Mouse (Mus musculus) E14TG2a.4 (cell line): ENCODE results near the gene Nhlh2.

Experiments used
- H3K27me3 ChIP-seq: 2 replicates; pipeline ENCODE4 v1.6.1; 2014; ENCODE audit warnings: low read length, control low read depth; ENCODE audit not compliant: insufficient read depth
- H3K36me3 ChIP-seq: 2 replicates; pipeline ENCODE4 v1.6.1; 2014; ENCODE audit warnings: low read length, control low read depth; ENCODE audit not compliant: insufficient read depth
- H3K4me1 ChIP-seq: replicated peaks from 2 replicates; pipeline ENCODE4 v1.6.1; 2014; ENCODE audit warnings: low read depth, low read length, control low read depth
- H3K4me3 ChIP-seq: replicated peaks from 2 replicates; pipeline ENCODE4 v1.5.1; 2014; ENCODE audit warnings: mild to moderate bottlenecking, low read length
- H3K9me3 ChIP-seq: 2 replicates; pipeline ENCODE4 v1.6.1; 2014; ENCODE audit warnings: low read length, control low read depth
- CTCF ChIP-seq: conservative IDR thresholded peaks from 2 replicates; pipeline ENCODE4 v1.5.1; 2014; ENCODE audit warnings: low read length
- NANOG ChIP-seq: IDR thresholded peaks from 2 replicates; pipeline ENCODE4 v1.6.1; 2014; ENCODE audit warnings: borderline replicate concordance, low read length, mixed read lengths
- POU5F1 ChIP-seq: IDR thresholded peaks from 2 replicates; pipeline ENCODE4 v1.6.1; 2014; ENCODE audit warnings: low read length, borderline replicate concordance

The Nhlh2 gene

DNA sequence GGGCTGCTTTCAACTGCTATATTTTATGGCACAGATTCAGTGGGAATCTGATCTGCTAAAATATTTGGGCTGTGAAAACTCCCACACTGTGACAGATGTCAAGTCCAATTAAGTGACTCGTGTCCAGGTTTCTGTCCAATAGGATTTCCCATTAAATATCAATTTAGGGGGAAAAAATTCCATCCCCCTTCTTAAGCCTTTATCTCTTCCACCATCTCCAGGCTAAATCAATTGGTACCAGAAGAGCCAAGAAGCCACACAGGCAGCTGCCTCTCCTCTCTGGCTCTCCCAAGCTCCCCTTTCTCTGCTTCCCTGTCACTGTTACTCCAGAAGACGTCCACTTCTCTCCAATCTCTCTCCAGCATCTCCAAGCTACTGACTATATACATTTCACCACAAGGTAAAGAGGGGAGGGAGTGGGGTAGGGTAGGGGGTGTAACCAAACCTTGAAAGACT is at the start of gene Nhlh2:
Nhlh2 (plus strand) TSS at position 151 of the 456 bp plus-strand sequence.
- Histone ChIP-seq H3K9me3 (no peaks in the 10 kb centered on the region), H3K4me1 (peaks cover 22% of the 10 kb centered on the region), H3K36me3 (no peaks in the 10 kb centered on the region), H3K4me3 (no peak within 1 kb of the TSS), H3K27me3 (peaks cover 51% of the 10 kb centered on the region)
- TF ChIP-seq NANOG = no peak
- TF ChIP-seq CTCF = no peak
- no peak for TF ChIP-seq POU5F1

DNA sequence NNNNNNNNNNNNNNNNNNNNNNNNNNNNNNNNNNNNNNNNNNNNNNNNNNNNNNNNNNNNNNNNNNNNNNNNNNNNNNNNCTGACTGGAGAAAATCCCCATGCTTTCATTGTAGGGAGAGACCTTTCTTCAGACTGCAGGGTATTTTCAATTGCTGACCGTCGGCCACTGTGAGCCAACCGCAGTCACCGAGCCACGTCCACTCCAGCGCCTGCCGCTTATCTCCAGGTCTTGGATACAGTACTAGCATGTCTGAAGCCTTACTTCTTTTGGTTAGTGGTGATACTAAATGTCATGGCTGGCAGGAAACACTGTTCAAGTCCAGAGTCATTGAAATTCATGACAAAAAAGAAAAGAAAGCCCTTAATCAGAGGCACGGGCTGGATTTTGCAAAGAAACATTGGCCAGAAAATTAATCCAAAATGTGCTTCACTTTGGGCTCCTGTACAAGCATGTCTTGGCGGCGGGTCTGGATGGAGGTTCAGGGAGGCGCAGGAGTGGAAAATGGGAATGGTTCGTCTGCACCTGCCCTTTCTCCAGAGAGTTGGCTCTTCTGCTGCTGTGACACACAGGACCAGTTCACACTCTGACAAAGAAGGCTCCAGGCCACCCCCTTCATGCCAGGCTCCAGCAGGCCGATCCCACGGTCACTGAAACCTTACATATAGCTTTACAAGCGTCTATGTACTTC is 48.6 kb upstream of the Nhlh2 start:
- no peaks in the 10 kb centered on the region for H3K36me3 ChIP-seq
- H3K9me3 ChIP-seq = no peaks in the 10 kb centered on the region
- H3K4me1 ChIP-seq = peaks cover 3% of the 10 kb centered on the region; the same call in 1 of the 2 replicates
- TF ChIP-seq NANOG = no peak
- TF ChIP-seq CTCF = no peak
- no peak for TF ChIP-seq POU5F1
- no peak overlapping the region for H3K4me3 ChIP-seq
- H3K27me3 ChIP-seq = no peaks in the 10 kb centered on the region; the same call in 1 of the 2 replicates

DNA sequence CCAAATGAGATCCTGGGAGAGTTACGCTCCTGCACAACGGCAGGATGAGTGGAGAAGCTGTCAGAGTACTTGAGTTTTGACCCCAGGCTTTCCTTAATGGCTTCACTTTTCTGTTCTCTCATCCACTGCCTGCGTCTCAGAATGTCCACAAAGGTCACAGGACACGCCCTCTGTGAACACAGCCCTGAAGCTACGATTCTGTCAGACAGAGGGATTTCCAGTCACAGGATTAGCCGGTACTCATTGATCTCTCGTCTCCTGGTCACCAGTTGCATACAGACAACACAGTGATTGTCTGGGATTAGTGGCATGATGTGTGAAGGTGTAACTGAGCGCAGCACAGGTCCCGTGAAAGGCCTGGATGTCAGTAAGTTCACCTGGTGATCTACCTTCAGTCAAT is 46.4 kb upstream of the Nhlh2 start:
- no peak for TF ChIP-seq CTCF
- no peak for TF ChIP-seq POU5F1
- TF ChIP-seq NANOG = no peak
- no peak overlapping the region for H3K4me3 ChIP-seq
- H3K9me3 ChIP-seq = no peaks in the 10 kb centered on the region
- H3K36me3 ChIP-seq = no peaks in the 10 kb centered on the region
- no peaks in the 10 kb centered on the region; the same call in 1 of the 2 replicates for H3K27me3 ChIP-seq
- H3K4me1 ChIP-seq = peaks cover 3% of the 10 kb centered on the region; the same call in 1 of the 2 replicates

DNA sequence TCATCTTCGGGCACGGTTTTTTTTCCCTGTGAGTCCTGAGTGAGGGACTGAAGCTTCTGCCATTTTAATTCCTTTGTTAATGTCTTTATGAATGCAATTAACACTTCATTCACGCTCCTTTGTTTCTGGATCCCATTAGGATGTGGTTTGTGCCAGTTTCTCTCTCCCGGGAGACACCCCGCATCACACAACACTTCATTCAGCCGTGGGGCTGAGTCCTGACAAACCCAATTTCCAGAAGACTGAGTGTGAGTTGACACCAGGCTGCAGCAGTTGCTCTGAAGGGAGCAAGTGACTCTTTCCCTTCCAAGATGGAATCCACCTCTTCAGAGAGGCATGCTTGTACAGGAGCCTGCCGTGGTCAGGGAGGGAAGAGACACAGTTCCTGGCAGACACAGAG is 45.5 kb upstream of the Nhlh2 start:
- Histone ChIP-seq H3K36me3 (no peaks in the 10 kb centered on the region), H3K4me3 (no peak overlapping the region), H3K9me3 (no peaks in the 10 kb centered on the region), H3K27me3 (no peaks in the 10 kb centered on the region; the same call in 1 of the 2 replicates), H3K4me1 (no peaks in the 10 kb centered on the region; the same call in 1 of the 2 replicates)
- TF ChIP-seq POU5F1 (no peak), CTCF (no peak)

DNA sequence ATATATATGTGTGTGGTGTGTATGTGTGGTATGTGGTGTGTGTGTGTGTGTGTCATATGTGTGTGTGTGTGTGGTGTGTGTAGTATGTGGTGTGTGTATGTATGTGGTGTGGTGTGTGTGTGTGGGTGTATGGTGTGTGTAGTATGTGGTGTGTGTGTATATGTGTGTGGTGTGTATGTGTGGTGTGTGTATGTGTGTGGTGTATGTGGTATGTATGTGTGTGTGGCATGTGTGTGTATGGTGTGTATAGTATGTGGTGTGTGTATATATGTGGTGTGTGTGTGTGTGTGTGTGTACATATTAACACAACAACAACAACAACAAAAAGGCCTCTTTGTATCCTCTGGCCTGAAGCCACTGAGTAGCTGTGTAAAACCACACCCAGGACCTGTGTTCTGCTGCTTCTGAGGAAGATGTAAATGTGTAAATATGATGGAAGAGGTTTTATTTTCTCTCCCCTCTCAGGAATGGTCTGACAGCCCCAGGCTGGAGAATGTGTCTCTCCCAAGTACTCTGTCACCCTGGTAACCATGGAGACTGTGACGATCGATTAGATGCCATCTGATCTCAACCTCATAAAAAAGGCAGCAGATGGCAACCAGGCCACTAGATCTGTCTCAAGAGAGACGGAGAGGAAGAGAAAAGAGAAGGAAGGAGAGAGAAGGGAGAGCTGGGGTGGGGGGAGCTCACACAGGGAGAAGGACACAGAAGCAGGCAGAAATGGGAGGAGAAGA is 42.9 kb upstream of the Nhlh2 start:
- TF ChIP-seq CTCF (no peak), NANOG (no peak), POU5F1 (no peak)
- Histone ChIP-seq H3K36me3 (no peaks in the 10 kb centered on the region), H3K9me3 (no peaks in the 10 kb centered on the region)

DNA sequence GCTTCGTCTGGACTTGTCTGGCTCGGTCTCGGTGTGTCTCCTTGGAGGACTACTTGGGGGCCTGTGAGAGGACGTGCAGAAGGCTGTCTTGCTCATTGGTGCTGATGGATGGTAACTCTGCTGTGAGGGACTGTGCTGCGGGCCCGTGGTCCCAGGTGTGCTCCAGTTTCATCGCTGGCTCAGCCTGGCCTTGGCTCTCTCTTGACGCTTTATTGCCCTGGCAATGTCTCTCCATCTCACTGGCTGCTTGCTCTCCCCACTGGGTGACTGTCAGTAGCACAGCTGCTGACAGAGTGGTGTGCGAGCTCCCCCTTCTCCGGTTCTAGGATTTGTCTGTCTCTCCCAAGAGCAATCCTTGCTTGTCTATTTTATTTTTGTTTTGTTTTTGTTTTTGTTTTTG is 34.5 kb upstream of the Nhlh2 start:
- no peaks in the 10 kb centered on the region for H3K4me1 ChIP-seq
- no peaks in the 10 kb centered on the region for H3K27me3 ChIP-seq
- H3K4me3 ChIP-seq = no peak overlapping the region
- no peaks in the 10 kb centered on the region for H3K36me3 ChIP-seq
- no peaks in the 10 kb centered on the region for H3K9me3 ChIP-seq
- TF ChIP-seq CTCF = no peak

More for the DNA sequence above, 42.9 kb upstream of the Nhlh2 start:
- Histone ChIP-seq H3K4me1 (no peaks in the 10 kb centered on the region; the same call in 1 of the 2 replicates), H3K27me3 (no peaks in the 10 kb centered on the region; the same call in 1 of the 2 replicates), H3K4me3 (no peak overlapping the region)

DNA sequence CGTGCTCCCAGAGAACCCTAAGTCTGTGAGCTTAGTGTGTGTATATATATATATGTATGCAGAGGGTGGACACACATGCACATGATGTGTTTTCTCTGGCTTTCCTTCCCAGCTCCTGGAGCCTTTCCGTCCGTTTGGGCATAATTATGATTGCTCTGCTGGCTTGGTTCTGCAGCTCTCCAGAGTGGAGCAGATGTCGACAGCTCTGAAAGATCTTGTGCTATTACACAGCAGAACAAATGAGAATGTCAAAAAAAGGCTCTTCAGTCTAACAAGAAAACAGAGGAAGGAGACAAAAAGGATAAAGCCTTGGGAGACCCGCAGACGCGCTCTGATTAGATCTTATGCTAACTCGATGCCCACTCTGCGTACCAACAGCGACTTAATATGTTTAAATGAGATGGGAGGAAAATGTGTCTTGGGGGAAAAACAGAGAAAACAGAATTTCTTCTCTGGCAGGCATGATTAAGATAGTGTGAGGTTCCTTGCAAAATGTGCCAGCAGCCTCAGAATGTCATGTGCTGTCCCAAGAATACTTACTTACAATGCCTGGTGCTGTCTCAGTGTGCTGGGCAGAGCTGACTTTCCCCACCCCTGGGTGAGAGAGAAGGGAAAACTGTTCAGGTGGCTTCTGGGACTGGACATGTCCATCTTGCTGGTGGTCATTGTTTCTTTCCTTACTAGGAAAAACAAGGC is 31.4 kb upstream of the Nhlh2 start:
- Histone ChIP-seq H3K9me3 (no peaks in the 10 kb centered on the region), H3K4me1 (peaks cover 9% of the 10 kb centered on the region), H3K27me3 (0 out of 2 replicates have a peak, but pooled peaks cover 3% of the 10 kb centered on the region), H3K36me3 (no peaks in the 10 kb centered on the region), H3K4me3 (no peak overlapping the region)
- no peak for TF ChIP-seq CTCF
- no peak for TF ChIP-seq POU5F1
- TF ChIP-seq NANOG = no peak

DNA sequence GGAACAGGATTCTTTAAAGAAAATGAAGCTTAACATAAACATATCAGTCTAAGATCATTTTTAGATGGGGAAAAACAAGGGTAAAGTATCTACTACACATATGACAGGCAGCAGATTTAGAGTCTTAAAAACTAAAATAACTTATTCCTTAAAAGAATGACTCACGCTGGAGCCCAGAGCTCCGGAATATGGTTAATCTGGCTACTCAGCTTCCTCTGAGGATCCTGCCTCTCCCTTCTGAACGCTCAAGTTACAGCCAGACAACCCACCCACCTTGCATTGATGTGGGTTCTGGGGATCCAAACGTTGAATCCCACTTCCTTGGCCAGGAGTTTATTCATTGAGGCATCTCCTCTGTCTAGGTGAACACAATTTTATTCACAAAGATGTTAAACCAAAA is 26.0 kb upstream of the Nhlh2 start:
- H3K4me1 ChIP-seq = peaks cover 14% of the 10 kb centered on the region
- H3K4me3 ChIP-seq = no peak overlapping the region
- TF ChIP-seq POU5F1 = no peak
- TF ChIP-seq CTCF = no peak
- no peak for TF ChIP-seq NANOG
- 0 out of 2 replicates have a peak, but pooled peaks cover 3% of the 10 kb centered on the region for H3K27me3 ChIP-seq
- no peaks in the 10 kb centered on the region for H3K9me3 ChIP-seq
- no peaks in the 10 kb centered on the region for H3K36me3 ChIP-seq

DNA sequence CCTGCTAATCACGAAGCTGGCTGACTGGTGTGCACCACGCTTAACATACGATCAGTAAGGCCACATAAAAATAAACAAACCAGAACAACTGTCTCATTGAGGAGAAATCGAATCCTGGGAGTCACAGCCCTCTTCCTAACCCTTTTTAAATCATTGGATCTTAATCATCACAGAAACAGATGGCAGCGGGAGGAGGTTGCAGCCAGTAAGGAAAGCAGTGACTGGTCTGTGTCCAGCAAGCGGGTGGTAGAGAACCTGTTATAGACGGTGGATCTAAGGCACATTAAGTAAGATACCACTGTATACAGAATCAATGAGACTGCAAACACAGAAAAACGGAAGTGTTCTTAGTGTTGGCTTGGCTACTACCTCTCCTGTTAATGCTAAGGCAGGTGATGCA is 24.2 kb upstream of the Nhlh2 start:
- Histone ChIP-seq H3K4me3 (no peak overlapping the region), H3K4me1 (peaks cover 14% of the 10 kb centered on the region), H3K36me3 (no peaks in the 10 kb centered on the region), H3K27me3 (peaks cover 5% of the 10 kb centered on the region; the same call in 1 of the 2 replicates), H3K9me3 (no peaks in the 10 kb centered on the region)
- no peak for TF ChIP-seq CTCF
- TF ChIP-seq NANOG = no peak
- no peak for TF ChIP-seq POU5F1
